Mouse (Mus musculus): Measurements from ENCODE around the gene Gmppb.
A peak's percentile ranks its signal among the peaks of the same experiment; 100 is the strongest.

The Gmppb gene

GRCm38 (mm10) chr9:108080168-108080567 is 31.1 kb downstream of the Gmppb start, which contains the start of gene Mst1:
Gene Mst1, plus strand, starts transcription at chr9:108080436.
- DNase-seq (ENCODE audit: low read depth), result no peak

DNA sequence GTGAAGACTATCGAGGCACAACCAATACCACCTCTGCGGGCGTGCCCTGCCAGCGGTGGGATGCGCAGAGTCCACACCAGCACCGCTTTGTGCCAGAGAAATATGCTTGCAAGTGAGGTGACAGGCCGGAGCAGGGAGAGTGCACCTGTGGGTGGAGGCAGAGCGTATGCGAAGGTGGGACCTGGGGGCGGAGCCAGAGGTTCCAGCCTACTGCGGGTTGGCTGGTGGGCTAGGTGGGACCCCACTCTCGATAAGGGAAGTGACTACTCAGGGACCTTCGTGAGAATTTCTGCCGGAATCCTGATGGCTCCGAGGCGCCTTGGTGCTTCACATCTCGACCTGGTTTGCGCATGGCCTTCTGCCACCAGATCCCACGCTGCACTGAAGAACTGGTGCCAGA is 33.5 kb downstream of the Gmppb start:
- DNase-seq (ENCODE audit: low read depth), result no peak

GRCm38 (mm10) chr9:108082988-108083431 is 34.0 kb downstream of the Gmppb start, which contains the start of gene Rnf123:
Gene Rnf123, minus strand, starts transcription at chr9:108083346.
- no peak for DNase-seq (ENCODE audit: low read depth)

- DNase-seq (ENCODE audit: low read depth), result no peak
These were observed 34.5 kb downstream of the Gmppb start for GRCm38 (mm10) chr9:108083561-108083960.

GRCm38 (mm10) chr9:108085261-108085660 is 36.2 kb downstream of the Gmppb start:
- DNase-seq (ENCODE audit: low read depth), result no peak

- DNase-seq (ENCODE audit: low read depth), result no peak
These were observed 41.6 kb downstream of the Gmppb start for GRCm38 (mm10) chr9:108090611-108091120.

DNA sequence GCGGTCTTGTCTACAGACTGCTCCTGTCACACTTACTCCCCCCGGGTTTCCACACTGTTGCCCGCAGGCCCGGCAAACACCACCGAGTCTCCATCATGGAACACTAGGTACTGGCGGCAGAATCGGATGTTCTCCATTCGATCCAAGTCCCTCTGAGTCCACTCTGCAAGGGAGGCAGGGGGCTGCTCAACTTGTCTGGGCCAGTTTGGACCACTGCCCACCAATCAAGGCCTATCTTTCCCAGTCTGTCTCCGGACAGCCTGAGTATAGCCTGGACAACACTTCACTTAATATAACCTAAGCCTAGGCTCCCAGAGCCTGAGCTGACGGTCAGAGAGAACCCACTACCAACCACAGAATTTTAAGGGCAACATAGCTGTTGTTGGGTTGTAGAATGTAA is 44.5 kb downstream of the Gmppb start:
- DNase-seq (ENCODE audit: low read depth), result no peak

GRCm38 (mm10) chr9:108094184-108094941 is 45.3 kb downstream of the Gmppb start, which contains the start of gene Apeh:
Gene Apeh, minus strand, starts transcription at chr9:108094606.
- peak; percentile 97 for DNase-seq (ENCODE audit: low read depth)

- DNase-seq (ENCODE audit: low read depth), result no peak
These were observed 46.0 kb downstream of the Gmppb start for GRCm38 (mm10) chr9:108094998-108095411.

GRCm38 (mm10) chr9:108095518-108095917 is 46.5 kb downstream of the Gmppb start:
- DNase-seq (ENCODE audit: low read depth), result no peak

DNA sequence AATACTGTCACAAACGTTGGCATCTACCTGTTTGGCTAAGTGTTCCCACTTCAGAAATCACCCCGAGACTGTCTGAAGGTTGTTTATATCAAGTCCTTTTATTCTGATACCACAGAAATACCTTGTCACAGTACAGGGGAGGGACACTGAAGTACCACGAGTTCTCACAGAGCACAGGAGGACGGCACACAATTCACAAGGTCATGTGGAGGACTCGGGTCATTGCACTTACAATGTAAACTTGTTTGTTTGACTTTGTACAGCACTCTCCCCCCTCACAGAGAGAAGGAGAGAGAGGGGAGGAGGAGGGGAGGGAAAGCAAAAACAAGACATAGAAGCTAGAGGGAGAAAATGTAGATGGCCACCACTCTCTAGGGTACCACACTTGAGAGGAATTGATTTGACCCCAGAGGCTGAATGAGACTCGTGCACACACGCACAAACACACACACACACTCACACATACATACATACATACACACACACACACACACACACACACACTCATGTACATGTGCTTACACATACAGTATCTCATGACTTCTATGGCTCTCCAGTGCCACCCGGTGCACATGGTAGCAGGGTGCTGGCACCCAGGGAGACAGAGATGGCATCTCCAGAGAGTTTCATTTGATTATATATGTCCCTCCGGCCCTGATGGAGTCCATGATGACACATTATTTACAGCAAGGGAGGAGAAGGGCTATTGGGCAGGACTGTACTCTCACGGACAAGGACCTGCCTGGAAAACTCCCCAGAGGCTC is 47.1 kb downstream of the Gmppb start:
- DNase-seq (ENCODE audit: low read depth), result no peak

DNA sequence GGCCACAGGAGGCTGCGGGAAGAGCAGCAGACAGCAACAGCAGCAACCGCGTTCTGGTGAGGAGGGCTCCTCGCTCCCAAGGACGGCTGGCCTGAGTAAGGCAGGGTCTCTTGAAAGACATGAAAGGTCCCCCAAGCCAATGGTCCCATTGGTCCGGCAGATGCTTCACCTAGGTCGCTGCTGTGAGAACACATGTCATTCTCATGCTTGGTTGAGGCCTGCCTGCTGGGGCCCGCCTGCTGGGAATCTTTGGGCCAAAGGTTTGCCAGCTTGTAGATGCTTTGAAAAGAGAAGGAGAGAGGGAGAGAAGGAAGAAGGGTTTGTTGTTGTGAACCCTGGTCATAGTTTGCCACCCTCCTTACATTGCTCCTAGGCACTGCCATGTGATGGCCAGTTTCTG is 50.6 kb downstream of the Gmppb start:
- DNase-seq (ENCODE audit: low read depth), result no peak
